Mouse (Mus musculus): ENCODE measurements around the gene Krt33a. TPM values are rescaled to one million over a fixed set of nuclear protein-coding genes. Genes with fewer than 3 reads are reported as not detected.

Gene Krt33a
- polyA plus RNA-seq, 1 experiment from 2014 or later, result not detected

DNA sequence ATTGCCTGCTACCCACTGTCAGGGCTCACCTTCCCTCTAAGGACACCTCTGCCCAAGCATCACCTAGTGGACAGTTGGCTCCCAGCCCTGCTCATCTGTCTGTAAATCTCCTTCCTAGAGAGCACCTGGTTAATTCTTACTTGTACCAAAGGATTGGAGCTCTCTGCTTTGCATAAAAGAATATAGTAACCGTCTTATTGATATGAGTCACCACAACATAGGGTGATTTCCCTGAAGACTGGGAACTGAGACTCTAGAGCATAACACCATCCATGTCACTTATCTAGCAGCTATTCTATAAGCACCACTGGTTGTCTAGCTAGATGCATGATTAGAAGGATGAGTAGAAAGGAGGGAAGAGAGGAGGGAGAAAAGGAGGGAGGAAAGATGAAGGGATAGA lies 32.6 kb downstream of the Krt33a start:
- Histone ChIP-seq H3K4me2 (no peak overlapping the region), H3K9me3 (no peaks in the 10 kb centered on the region), H3K27ac (no peak overlapping the region), H3K36me3 (replicated peaks) (no peaks in the 10 kb centered on the region), H3K4me1 (no peaks in the 10 kb centered on the region), H3K4me3 (no peak overlapping the region), H3K9ac (no peak overlapping the region), H3K27me3 (replicated peaks) (no peaks in the 10 kb centered on the region)
- ATAC-seq (replicated peaks), result no peak
- WGBS, result 94% methylated on average over 1 of the region's 1 CpGs

DNA sequence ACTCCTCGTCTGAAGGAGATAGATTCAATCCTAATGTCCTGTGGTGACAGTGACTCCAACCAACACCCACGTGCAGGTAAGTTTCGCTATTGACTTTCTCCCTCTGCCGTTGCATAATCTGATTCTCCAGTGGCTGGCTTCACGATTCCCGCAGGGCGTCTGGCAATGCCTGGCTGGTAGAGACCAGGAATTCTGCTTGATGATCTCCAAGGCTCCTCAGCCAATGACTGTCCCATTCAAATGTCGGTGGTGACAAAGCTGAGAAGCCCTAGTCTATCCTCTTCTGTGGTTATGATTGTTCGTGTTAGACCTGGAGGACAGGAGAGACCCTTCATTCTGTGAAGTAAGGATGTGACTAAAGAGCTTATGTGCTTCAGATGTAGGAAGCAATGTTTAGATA lies 33.3 kb downstream of the Krt33a start:
- Histone ChIP-seq H3K27ac (no peak overlapping the region), H3K4me1 (no peaks in the 10 kb centered on the region), H3K36me3 (replicated peaks) (no peaks in the 10 kb centered on the region), H3K4me2 (no peak overlapping the region), H3K27me3 (replicated peaks) (no peaks in the 10 kb centered on the region), H3K9me3 (no peaks in the 10 kb centered on the region), H3K4me3 (no peak overlapping the region), H3K9ac (no peak overlapping the region)
- ATAC-seq (replicated peaks), result no peak
- WGBS, result 87% methylated on average over 9 of the region's 9 CpGs

DNA sequence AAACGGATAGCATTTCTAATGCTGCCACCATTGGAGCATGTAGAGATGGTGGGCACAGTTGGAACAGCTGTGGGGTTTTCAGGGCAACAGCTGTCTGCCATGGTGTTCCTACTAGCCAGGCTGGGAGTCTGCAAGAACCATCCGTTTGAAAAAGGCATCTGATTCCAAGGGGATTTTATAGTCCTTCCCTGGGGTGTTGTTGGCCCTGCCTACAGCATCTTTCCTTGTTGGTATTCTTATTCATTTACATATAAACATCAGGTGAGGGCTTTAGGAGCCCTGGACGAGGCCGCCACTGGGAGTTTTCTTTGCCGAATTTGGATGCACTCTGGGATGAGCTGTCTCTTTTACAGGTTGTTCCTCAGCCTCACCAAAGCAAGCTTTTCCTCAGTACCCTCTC lies 37.1 kb downstream of the Krt33a start, which contains the start of gene Krtap29-1:
Gene Krtap29-1 (minus strand): TSS at position 101 of the 400 bp plus-strand sequence.
- no peak within 1 kb of the TSS for H3K27ac ChIP-seq
- no peak within 1 kb of the TSS for H3K4me2 ChIP-seq
- WGBS, result 76% methylated on average over 5 of the region's 5 CpGs
- no peaks in the 10 kb centered on the region for H3K4me1 ChIP-seq
- 0 out of 2 replicates have a peak, but pooled peaks cover under 1% of the 10 kb centered on the region for H3K9me3 ChIP-seq
- H3K9ac ChIP-seq, result no peak within 1 kb of the TSS
- H3K27me3 ChIP-seq (replicated peaks), result no peaks in the 10 kb centered on the region
- no peak for ATAC-seq (replicated peaks)
- no peak within 1 kb of the TSS for H3K4me3 ChIP-seq
- no peaks in the 10 kb centered on the region for H3K36me3 ChIP-seq (replicated peaks)

DNA sequence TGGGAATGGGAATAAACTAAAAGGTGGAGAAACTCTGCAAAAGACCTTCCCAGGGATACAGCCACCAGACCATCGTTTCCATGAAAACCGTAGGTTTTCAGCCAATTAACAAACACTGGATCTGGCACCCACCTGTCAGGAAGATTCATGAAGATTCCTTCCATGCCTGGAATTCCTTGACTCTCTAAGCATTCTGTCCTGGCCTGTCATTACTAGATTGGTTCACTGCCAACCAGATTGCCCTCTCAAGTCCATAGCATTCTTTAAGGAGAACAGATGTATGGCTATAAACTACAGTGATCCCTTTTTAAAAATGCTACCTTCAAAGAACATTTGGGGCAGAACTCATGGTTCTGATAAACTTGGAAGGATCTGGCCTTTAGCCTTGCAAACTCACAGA lies 50.1 kb downstream of the Krt33a start:
- H3K4me1 ChIP-seq, result no peaks in the 10 kb centered on the region
- H3K27ac ChIP-seq, result no peak overlapping the region
- no peaks in the 10 kb centered on the region for H3K27me3 ChIP-seq (replicated peaks)
- no peak overlapping the region for H3K4me3 ChIP-seq
- H3K36me3 ChIP-seq (replicated peaks), result no peaks in the 10 kb centered on the region
- 86% methylated on average over 2 of the region's 2 CpGs for WGBS
- H3K9ac ChIP-seq, result no peak overlapping the region
- H3K9me3 ChIP-seq, result no peaks in the 10 kb centered on the region
- H3K4me2 ChIP-seq, result no peak overlapping the region
- ATAC-seq (replicated peaks), result no peak

DNA sequence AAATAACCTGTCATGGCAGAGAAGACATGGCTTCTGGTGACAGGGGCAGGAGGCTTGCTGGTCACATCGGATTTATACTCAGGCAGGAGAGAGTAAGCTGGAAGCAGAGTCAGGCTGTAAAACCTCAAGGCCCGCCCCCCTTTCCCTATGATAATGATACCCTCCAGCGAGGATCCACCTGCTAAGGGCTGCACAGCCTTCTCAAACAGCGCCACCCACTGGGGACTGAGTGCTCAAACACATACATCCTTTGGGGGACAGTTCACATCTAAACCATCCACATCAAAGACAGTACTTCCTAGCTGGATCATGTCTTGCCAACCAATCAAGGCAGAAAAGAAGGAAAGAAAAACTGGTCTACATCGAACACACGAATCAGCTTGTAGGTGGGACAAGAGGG lies 51.8 kb downstream of the Krt33a start:
- no peak overlapping the region for H3K9ac ChIP-seq
- no peaks in the 10 kb centered on the region for H3K27me3 ChIP-seq (replicated peaks)
- H3K4me3 ChIP-seq, result no peak overlapping the region
- H3K27ac ChIP-seq, result no peak overlapping the region
- no peak overlapping the region for H3K4me2 ChIP-seq
- WGBS, result 51% methylated on average over 6 of the region's 6 CpGs
- H3K9me3 ChIP-seq, result no peaks in the 10 kb centered on the region
- ATAC-seq (replicated peaks), result no peak
- no peaks in the 10 kb centered on the region for H3K36me3 ChIP-seq (replicated peaks)
- H3K4me1 ChIP-seq, result no peaks in the 10 kb centered on the region

Other genes starting within 250 kb of the Krt33a start
- gene Gm11595, start 243.3 kb downstream of the Krt33a start, polyA plus RNA-seq (2015; fragmentation: Nextera tagmentation; extraction: Ambion mirVana), result not detected in 2 replicates
- not detected in 2 replicates for gene Krtap4-8, start 235.5 kb downstream of the Krt33a start, polyA plus RNA-seq (2015; fragmentation: Nextera tagmentation; extraction: Ambion mirVana)
- not detected in 2 replicates for gene Krtap4-9, start 231.0 kb downstream of the Krt33a start, polyA plus RNA-seq (2015; fragmentation: Nextera tagmentation; extraction: Ambion mirVana)
- gene Gm11596, start 222.7 kb downstream of the Krt33a start, polyA plus RNA-seq (2015; fragmentation: Nextera tagmentation; extraction: Ambion mirVana), result not detected in 2 replicates
- gene Gm11569, start 217.3 kb downstream of the Krt33a start, polyA plus RNA-seq (2015; fragmentation: Nextera tagmentation; extraction: Ambion mirVana), result not detected in 2 replicates
- not detected in 2 replicates for gene Gm11554, start 211.8 kb downstream of the Krt33a start, polyA plus RNA-seq (2015; fragmentation: Nextera tagmentation; extraction: Ambion mirVana)
- gene Krtap4-13, start 206.3 kb downstream of the Krt33a start, polyA plus RNA-seq (2015; fragmentation: Nextera tagmentation; extraction: Ambion mirVana), result not detected in 2 replicates
- not detected in 2 replicates for gene Gm11564, start 200.5 kb downstream of the Krt33a start, polyA plus RNA-seq (2015; fragmentation: Nextera tagmentation; extraction: Ambion mirVana)
- gene 2300003K06Rik, start 178.1 kb downstream of the Krt33a start, polyA plus RNA-seq (2015; fragmentation: Nextera tagmentation; extraction: Ambion mirVana), result not detected in 2 replicates
- gene Krtap4-16, start 164.6 kb downstream of the Krt33a start, polyA plus RNA-seq (2015; fragmentation: Nextera tagmentation; extraction: Ambion mirVana), result not detected in 2 replicates
- gene Gm11568, start 158.3 kb downstream of the Krt33a start, polyA plus RNA-seq (2015; fragmentation: Nextera tagmentation; extraction: Ambion mirVana), result not detected in 2 replicates
- not detected in 2 replicates for gene Gm11559, start 151.7 kb downstream of the Krt33a start, polyA plus RNA-seq (2015; fragmentation: Nextera tagmentation; extraction: Ambion mirVana)
- gene Krtap9-1, start 142.8 kb downstream of the Krt33a start, polyA plus RNA-seq (2015; fragmentation: Nextera tagmentation; extraction: Ambion mirVana), result not detected in 2 replicates
- not detected in 2 replicates for gene Gm11567, start 137.0 kb downstream of the Krt33a start, polyA plus RNA-seq (2015; fragmentation: Nextera tagmentation; extraction: Ambion mirVana)
- not detected in 2 replicates for gene Krtap31-1, start 108.3 kb downstream of the Krt33a start, polyA plus RNA-seq (2015; fragmentation: Nextera tagmentation; extraction: Ambion mirVana)
- not detected in 2 replicates for gene Gm11565, start 101.5 kb downstream of the Krt33a start, polyA plus RNA-seq (2015; fragmentation: Nextera tagmentation; extraction: Ambion mirVana)
- gene Krtap31-2, start 79.9 kb downstream of the Krt33a start, polyA plus RNA-seq (2015; fragmentation: Nextera tagmentation; extraction: Ambion mirVana), result not detected in 2 replicates
- gene Krtap9-5, start 67.7 kb downstream of the Krt33a start, polyA plus RNA-seq (2015; fragmentation: Nextera tagmentation; extraction: Ambion mirVana), result not detected in 2 replicates
- gene Krtap29-1, start 37.2 kb downstream of the Krt33a start, polyA plus RNA-seq (2015; fragmentation: Nextera tagmentation; extraction: Ambion mirVana), result not detected in 2 replicates
- gene Krtap16-1, start 29.6 kb downstream of the Krt33a start, polyA plus RNA-seq (2015; fragmentation: Nextera tagmentation; extraction: Ambion mirVana), result not detected in 2 replicates
- gene Krtap17-1, start 22.2 kb downstream of the Krt33a start, polyA plus RNA-seq (2015; fragmentation: Nextera tagmentation; extraction: Ambion mirVana), result 1.1 and 1.3 TPM in 2 replicates
- gene Krt33b, start 13.7 kb upstream of the Krt33a start, polyA plus RNA-seq (2015; fragmentation: Nextera tagmentation; extraction: Ambion mirVana), result not detected in 2 replicates
- gene Krt34, start 25.3 kb upstream of the Krt33a start, polyA plus RNA-seq (2015; fragmentation: Nextera tagmentation; extraction: Ambion mirVana), result not detected in 2 replicates
- gene Krt31, start 34.3 kb upstream of the Krt33a start, polyA plus RNA-seq (2015; fragmentation: Nextera tagmentation; extraction: Ambion mirVana), result not detected in 2 replicates
- gene Krt32, start 72.0 kb upstream of the Krt33a start, polyA plus RNA-seq (2015; fragmentation: Nextera tagmentation; extraction: Ambion mirVana), result not detected in 2 replicates
- gene Krt35, start 80.0 kb upstream of the Krt33a start, polyA plus RNA-seq (2015; fragmentation: Nextera tagmentation; extraction: Ambion mirVana), result not detected in 2 replicates
- not detected in 2 replicates for gene Krt36, start 89.4 kb upstream of the Krt33a start, polyA plus RNA-seq (2015; fragmentation: Nextera tagmentation; extraction: Ambion mirVana)
- gene Krt13, start 105.4 kb upstream of the Krt33a start, polyA plus RNA-seq (2015; fragmentation: Nextera tagmentation; extraction: Ambion mirVana), result 0.26 TPM in 1 of 2 replicates, not detected in the other
- gene Krt15, start 119.7 kb upstream of the Krt33a start, polyA plus RNA-seq (2015; fragmentation: Nextera tagmentation; extraction: Ambion mirVana), result 0.42 and 4.2 TPM in 2 replicates
- 2.1 and 2.6 TPM in 2 replicates for gene Krt19, start 132.5 kb upstream of the Krt33a start, polyA plus RNA-seq (2015; fragmentation: Nextera tagmentation; extraction: Ambion mirVana)
- gene Krt9, start 177.0 kb upstream of the Krt33a start, polyA plus RNA-seq (2015; fragmentation: Nextera tagmentation; extraction: Ambion mirVana), result not detected in 2 replicates
- gene Krt14, start 191.3 kb upstream of the Krt33a start, polyA plus RNA-seq (2015; fragmentation: Nextera tagmentation; extraction: Ambion mirVana), result 0.26 and 6.1 TPM in 2 replicates
- not detected in 2 replicates for gene Krt16, start 232.7 kb upstream of the Krt33a start, polyA plus RNA-seq (2015; fragmentation: Nextera tagmentation; extraction: Ambion mirVana)
- 1.1 TPM in 1 of 2 replicates, not detected in the other for gene Krt17, start 244.8 kb upstream of the Krt33a start, polyA plus RNA-seq (2015; fragmentation: Nextera tagmentation; extraction: Ambion mirVana)

All from midbrain, embryonic 15.5 days (tissue).